Mouse (Mus musculus): ENCODE measurements around the gene 4632433K11Rik.

DNA sequence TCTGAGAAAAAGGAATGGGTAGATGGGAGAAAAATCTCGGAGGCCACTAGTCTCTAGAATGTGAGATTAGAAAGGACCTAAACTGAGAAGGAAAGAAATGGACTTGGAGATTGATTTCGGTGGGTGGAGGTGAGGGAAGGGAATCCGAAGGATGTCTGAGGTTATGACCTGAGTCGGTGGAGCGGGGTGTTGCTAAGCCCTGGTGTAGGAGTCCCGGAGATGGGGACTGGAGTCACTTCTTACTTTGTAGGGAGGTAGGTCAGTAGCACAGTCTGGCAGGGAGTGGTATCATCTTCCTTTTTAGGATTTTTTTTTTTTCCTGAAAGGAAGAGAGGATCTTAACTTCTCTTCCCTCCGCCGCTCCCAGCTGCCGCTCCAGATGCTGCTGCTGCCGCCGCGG, 18.5 kb downstream of the 4632433K11Rik start:
- TF ChIP-seq CTCF (IDR thresholded peaks at IDR 0.05; ENCODE audit: borderline replicate concordance, insufficient read depth, low read depth, low read length) (no peak), POLR2A (IDR thresholded peaks at IDR 0.05; ENCODE audit: borderline replicate concordance, insufficient read depth, low read length) (no peak)
